Mouse (Mus musculus): ENCODE results near the gene Rab5if. TPM values are rescaled to one million over a fixed set of nuclear protein-coding genes. Genes with fewer than 3 reads are reported as not detected.

Gene Rab5if
- polyA plus RNA-seq, 1 experiment = 175 TPM

GRCm38 (mm10) chr2:156919796-156920195, 56.9 kb downstream of the Rab5if start:
- TF ChIP-seq CTCF (IDR thresholded peaks at IDR 0.05; ENCODE audit: low read depth, low read length) (no peak), POLR2A (IDR thresholded peaks at IDR 0.05; ENCODE audit: borderline replicate concordance, low read depth, low read length) (no peak)
- Histone ChIP-seq H3K27ac (ENCODE audit: insufficient read depth, low read depth, low read length) (no peak overlapping the region), H3K4me3 (ENCODE audit: insufficient read depth, low read length) (no peak overlapping the region), H3K4me1 (ENCODE audit: control insufficient read depth, insufficient read depth, low read length) (peaks cover 6% of the 10 kb centered on the region)

GRCm38 (mm10) chr2:156923057-156923456, 60.1 kb downstream of the Rab5if start:
- Histone ChIP-seq H3K4me3 (ENCODE audit: insufficient read depth, low read length) (no peak overlapping the region), H3K4me1 (ENCODE audit: control insufficient read depth, insufficient read depth, low read length) (peaks cover 7% of the 10 kb centered on the region), H3K27ac (ENCODE audit: insufficient read depth, low read depth, low read length) (no peak overlapping the region)
- TF ChIP-seq CTCF (IDR thresholded peaks at IDR 0.05; ENCODE audit: low read depth, low read length) (no peak), POLR2A (IDR thresholded peaks at IDR 0.05; ENCODE audit: borderline replicate concordance, low read depth, low read length) (no peak)

Other genes starting within 250 kb of the Rab5if start
- 66.7 and 72.1 TPM in 2 replicates for gene Dlgap4, start 249.4 kb upstream of the Rab5if start, polyA plus RNA-seq (2012; ENCODE audit: insufficient read depth, insufficient read length, missing spikeins)
- 5.1 and 7.6 TPM in 2 replicates for gene Myl9, start 87.7 kb upstream of the Rab5if start, polyA plus RNA-seq (2012; ENCODE audit: insufficient read depth, insufficient read length, missing spikeins)
- gene Tgif2, start 23.1 kb upstream of the Rab5if start, polyA plus RNA-seq (2012; ENCODE audit: insufficient read depth, insufficient read length, missing spikeins) = not detected in 2 replicates
- gene 4930518I15Rik, start 5.2 kb upstream of the Rab5if start, polyA plus RNA-seq (2012; ENCODE audit: insufficient read depth, insufficient read length, missing spikeins) = 6.4 and 7.1 TPM in 2 replicates
- not detected in 2 replicates for gene Sla2, start 24.1 kb downstream of the Rab5if start, polyA plus RNA-seq (2012; ENCODE audit: insufficient read depth, insufficient read length, missing spikeins)
- 68.3 and 81.0 TPM in 2 replicates for gene Ndrg3, start 128.9 kb downstream of the Rab5if start, polyA plus RNA-seq (2012; ENCODE audit: insufficient read depth, insufficient read length, missing spikeins)
- 11.4 and 13.0 TPM in 2 replicates for gene Dsn1, start 144.0 kb downstream of the Rab5if start, polyA plus RNA-seq (2012; ENCODE audit: insufficient read depth, insufficient read length, missing spikeins)
- gene Soga1, start 216.1 kb downstream of the Rab5if start, polyA plus RNA-seq (2012; ENCODE audit: insufficient read depth, insufficient read length, missing spikeins) = 10.9 and 14.9 TPM in 2 replicates
- gene Tldc2, start 223.9 kb downstream of the Rab5if start, polyA plus RNA-seq (2012; ENCODE audit: insufficient read depth, insufficient read length, missing spikeins) = not detected in 2 replicates